Mouse (Mus musculus) C2C12 (cell line): Measurements from ENCODE around the gene Clasrp.

Source experiments
- CTCF ChIP-seq: IDR thresholded peaks from one replicate; pipeline ENCODE4 v1.5.1; 2011; ENCODE audit not compliant: control insufficient read depth, insufficient read depth, insufficient read length
- MAX ChIP-seq: IDR thresholded peaks from one replicate; pipeline ENCODE4 v1.6.1; 2011; ENCODE audit warnings: mild to moderate bottlenecking, control low read depth
- MYOG ChIP-seq: IDR thresholded peaks from one replicate; pipeline ENCODE4 v1.6.1; 2011; ENCODE audit not compliant: control insufficient read depth, insufficient read length; ENCODE audit errors: extremely low read depth

DNA sequence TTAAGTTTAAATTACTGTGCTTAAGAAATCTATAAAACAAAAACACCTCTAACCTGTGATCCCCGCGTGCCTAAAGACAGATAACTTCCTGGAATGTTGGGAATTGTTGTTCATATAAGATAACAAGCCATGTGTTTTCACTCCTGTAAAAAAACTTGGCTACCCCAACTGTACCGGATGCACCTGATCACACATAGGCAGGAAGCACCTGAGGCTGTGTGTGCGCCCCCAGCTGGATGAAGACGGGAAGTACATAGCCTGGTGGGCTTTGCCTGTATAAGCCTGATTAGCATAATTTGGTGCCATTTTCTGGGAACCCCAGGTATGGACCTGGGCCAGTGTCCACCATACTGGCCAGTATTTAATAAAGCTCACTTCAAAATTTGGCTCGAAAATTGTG, 60.7 kb downstream of the Clasrp start:
- TF ChIP-seq MAX (no peak), CTCF (no peak), MYOG (no peak)
